Mouse (Mus musculus): Measurements from ENCODE around the gene Tradd. TPM values are rescaled to one million over a fixed set of nuclear protein-coding genes. Genes with fewer than 3 reads are reported as not detected.

Gene Tradd
- polyA plus RNA-seq, 1 experiment from 2014 or later = 22.8 TPM

DNA sequence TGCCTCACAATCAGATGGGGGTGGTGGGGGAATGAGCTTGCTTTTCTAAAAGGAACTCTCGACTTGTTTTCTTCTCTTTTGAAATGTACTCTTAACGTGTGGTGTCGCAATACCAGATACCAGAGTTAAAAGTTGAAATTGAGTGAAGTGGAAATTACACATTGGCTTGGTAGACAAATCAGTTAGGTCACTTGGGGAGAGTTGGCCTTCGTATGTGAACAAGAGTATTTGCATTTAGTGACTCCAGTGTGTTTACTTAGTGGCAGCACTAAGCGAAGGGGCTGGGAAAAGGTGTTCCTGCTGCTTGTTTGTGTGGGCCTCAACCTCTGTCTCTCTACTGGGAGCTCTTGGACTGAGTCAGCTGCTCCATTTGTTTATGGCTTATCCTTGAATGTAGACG, 38.5 kb downstream of the Tradd start:
- no peak overlapping the region for H3K27ac ChIP-seq
- H3K4me2 ChIP-seq = peak overlapping the region; percentile 79
- H3K36me3 ChIP-seq = no peaks in the 10 kb centered on the region
- no peaks in the 10 kb centered on the region for H3K9me3 ChIP-seq
- no peak for ATAC-seq (ENCODE audit: insufficient number of reproducible peaks, insufficient read depth, low FRiP score, low TSS enrichment, low read depth)
- H3K9ac ChIP-seq = peak overlapping the region; percentile 88
- peaks cover 17% of the 10 kb centered on the region for H3K4me1 ChIP-seq
- H3K27me3 ChIP-seq = no peaks in the 10 kb centered on the region
- WGBS = 31% methylated on average over 6 of the region's 6 CpGs
- H3K4me3 ChIP-seq = peak overlapping the region; percentile 73

DNA sequence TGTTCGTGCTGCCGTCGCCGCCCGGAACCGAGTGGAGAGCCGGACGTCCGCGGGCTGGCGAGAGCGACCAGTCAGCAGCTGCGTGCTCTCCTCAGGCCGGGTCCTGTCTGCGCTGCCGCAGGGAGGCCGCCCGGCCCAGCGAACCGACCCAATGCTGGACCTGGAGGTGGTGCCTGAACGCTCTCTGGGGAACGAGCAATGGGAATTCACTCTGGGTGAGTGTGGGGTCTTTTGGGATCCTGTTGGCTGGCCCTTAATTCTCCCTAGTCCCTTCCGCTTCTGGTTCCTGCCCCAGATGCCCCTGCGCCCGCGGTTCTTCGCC, 39.2 kb downstream of the Tradd start:
- Histone ChIP-seq H3K27ac (peak overlapping the region; percentile 82), H3K27me3 (no peaks in the 10 kb centered on the region), H3K4me2 (peak overlapping the region; percentile 79), H3K9ac (peak overlapping the region; percentile 88), H3K4me1 (peaks cover 17% of the 10 kb centered on the region), H3K36me3 (no peaks in the 10 kb centered on the region), H3K4me3 (peak overlapping the region; percentile 73), H3K9me3 (no peaks in the 10 kb centered on the region)
- no peak; the same call in 1 of the 2 replicates for ATAC-seq (ENCODE audit: insufficient number of reproducible peaks, insufficient read depth, low FRiP score, low TSS enrichment, low read depth)
- WGBS = under 1% methylated on average over 27 of the region's 27 CpGs

DNA sequence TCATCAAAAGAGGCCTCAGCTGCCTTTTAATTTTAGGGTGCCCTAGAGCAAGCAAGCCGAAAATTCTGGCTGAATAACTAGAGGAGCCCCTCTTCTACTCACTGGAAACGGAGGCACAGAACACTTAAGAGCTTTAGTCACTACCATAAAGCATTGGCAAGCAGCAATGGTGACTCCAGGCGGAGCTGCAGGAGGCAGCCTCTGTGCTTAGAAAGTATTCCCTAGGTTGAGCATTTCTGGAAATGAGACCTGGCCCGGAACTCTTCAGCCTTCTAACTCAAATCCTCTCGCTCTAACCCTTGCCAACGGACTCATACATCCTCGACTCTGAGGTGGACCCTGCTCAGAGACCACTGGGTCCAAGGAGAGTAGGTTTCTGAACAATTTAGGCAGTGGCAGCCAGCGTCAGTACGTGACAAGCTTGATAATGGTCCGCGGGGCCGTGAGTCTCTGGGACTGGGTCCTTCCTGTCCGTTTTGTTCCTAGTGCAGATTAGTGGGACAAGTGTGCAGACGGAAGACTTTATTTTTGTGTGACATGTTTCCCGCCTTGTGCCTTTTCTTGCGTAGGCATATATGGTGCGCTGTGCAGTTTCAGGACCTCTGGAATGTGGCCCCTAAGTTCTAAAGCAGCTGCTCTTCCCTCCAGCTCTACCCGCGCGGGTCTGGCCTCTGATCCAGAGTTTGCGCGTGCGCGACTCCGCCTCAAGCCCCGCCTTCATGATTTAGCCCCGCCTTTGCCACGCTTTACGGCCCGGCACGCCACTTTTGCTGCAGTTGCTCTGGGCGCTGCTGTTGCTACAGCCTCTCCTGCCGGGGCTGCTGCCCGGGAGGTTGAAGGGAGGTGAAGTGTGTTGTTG, 39.8 kb downstream of the Tradd start, which contains the start of gene D230025D16Rik:
TSS of gene D230025D16Rik (plus strand) at position 733 of the 859 bp plus-strand sequence.
- H3K9me3 ChIP-seq = no peaks in the 10 kb centered on the region
- no peaks in the 10 kb centered on the region for H3K36me3 ChIP-seq
- peak within 1 kb of the TSS; percentile 79 for H3K4me2 ChIP-seq
- 2% methylated on average over 34 of the region's 34 CpGs for WGBS
- no peaks in the 10 kb centered on the region for H3K27me3 ChIP-seq
- H3K9ac ChIP-seq = peak within 1 kb of the TSS; percentile 88
- H3K4me3 ChIP-seq = peak within 1 kb of the TSS; percentile 73
- H3K27ac ChIP-seq = peak within 1 kb of the TSS; percentile 82
- peaks cover 17% of the 10 kb centered on the region for H3K4me1 ChIP-seq
- peak; percentile 94 for ATAC-seq (ENCODE audit: insufficient number of reproducible peaks, insufficient read depth, low FRiP score, low TSS enrichment, low read depth)

DNA sequence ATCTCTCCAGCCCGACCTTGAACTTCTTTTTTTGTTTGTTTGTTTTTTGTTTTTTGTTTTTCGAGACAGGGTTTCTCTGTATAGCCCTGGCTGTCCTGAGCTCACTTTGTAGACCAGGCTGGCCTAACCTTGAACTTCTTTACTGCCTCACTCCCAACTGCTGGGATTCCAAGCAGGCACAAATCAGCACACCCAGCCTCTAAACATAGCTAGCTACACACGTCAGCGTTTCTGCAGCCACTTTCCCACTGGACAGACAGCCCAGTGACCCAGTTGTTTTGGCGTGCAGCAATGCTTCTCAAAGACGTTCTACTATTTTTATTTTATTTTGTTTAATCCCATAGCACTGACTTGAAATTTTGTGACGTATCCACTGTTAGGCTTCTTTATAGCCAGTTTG, 40.6 kb downstream of the Tradd start:
- Histone ChIP-seq H3K9ac (0 out of 2 replicates have a peak overlapping the region, but pooled peaks have one; percentile 88), H3K4me2 (no peak overlapping the region), H3K4me3 (no peak overlapping the region), H3K27ac (peak overlapping the region; percentile 82; the same call in 1 of the 2 replicates), H3K9me3 (no peaks in the 10 kb centered on the region), H3K36me3 (no peaks in the 10 kb centered on the region), H3K4me1 (peaks cover 17% of the 10 kb centered on the region), H3K27me3 (no peaks in the 10 kb centered on the region)
- no peak for ATAC-seq (ENCODE audit: insufficient number of reproducible peaks, insufficient read depth, low FRiP score, low TSS enrichment, low read depth)
- WGBS = 81% methylated on average over 7 of the region's 7 CpGs

- WGBS = 80% methylated on average over 5 of the region's 5 CpGs
- Histone ChIP-seq H3K4me3 (no peak overlapping the region), H3K4me2 (no peak overlapping the region), H3K9ac (no peak overlapping the region), H3K9me3 (no peaks in the 10 kb centered on the region), H3K27me3 (no peaks in the 10 kb centered on the region), H3K4me1 (no peaks in the 10 kb centered on the region), H3K27ac (no peak overlapping the region), H3K36me3 (peaks cover 30% of the 10 kb centered on the region)
- no peak for ATAC-seq (ENCODE audit: insufficient number of reproducible peaks, insufficient read depth, low FRiP score, low TSS enrichment, low read depth)
Observed at GRCm38 (mm10) chr8:105217926-105218522, 46.4 kb downstream of the Tradd start.

DNA sequence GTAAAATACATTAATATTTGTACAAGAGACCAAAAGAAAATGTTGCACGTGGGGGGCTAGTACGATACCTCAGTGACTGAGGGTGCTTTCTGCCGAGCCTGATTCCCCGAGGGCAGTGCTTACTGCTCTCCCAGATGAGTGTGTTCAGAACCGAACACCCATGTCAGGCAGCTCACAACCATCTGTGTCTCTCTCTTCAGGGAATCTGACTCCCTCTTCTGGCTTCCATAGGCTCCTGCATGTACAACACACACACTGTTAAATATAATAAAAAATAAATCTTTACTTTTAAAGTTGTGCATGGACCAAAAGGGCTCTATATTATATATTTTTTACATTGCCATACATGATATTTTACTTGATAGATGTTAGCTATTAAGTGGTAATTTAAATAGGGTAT, 50.3 kb downstream of the Tradd start:
- Histone ChIP-seq H3K9ac (no peak overlapping the region), H3K4me1 (no peaks in the 10 kb centered on the region), H3K4me3 (no peak overlapping the region), H3K9me3 (no peaks in the 10 kb centered on the region), H3K36me3 (peaks cover 45% of the 10 kb centered on the region), H3K4me2 (no peak overlapping the region), H3K27ac (no peak overlapping the region), H3K27me3 (no peaks in the 10 kb centered on the region)
- WGBS = 85% methylated on average over 5 of the region's 5 CpGs
- ATAC-seq (ENCODE audit: insufficient number of reproducible peaks, insufficient read depth, low FRiP score, low TSS enrichment, low read depth) = no peak

DNA sequence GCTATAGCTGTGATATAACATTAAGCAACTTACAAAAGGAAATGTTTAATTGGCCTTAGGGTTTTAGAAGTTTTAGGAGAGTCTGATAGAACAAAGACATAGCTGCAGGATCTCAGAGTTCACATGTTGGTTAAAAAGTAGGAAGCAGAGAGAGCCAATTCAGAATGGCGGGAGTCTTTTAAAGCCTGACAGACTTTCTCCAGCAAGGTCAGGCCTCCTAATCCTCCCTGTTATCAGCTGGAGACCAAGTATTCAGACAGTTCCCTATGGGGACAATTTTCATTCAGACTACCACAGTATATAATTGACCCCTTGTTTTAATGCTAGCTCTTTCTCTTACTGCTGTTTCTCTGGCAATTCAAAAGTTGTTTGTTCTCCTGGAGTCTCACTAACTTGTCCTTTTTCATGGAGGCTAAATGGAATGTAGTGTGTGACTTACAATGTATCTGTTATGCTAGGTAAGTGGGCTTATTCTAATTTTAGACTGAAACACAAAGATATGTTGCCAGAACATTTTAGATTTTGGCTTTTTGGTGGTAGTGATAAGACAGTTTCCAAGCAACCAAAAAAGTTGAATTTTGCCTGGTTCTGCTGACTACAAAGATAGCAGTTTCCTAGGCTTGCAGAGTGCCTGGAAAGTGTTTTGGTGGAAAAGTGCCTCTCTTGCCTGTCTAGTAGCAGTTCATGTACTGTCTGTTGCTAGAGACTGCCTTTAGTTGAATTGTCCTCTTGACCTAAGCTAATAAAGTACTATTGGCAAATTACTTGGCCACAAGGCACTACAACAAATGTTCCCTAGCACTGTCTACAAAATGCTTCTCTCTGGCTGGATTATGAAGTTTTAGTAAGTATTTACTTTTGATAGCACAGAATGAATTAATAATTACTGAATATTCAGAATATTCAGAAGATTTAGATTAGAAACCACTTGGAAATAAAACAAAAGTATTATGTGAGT, 55.0 kb downstream of the Tradd start:
- no peak overlapping the region for H3K9ac ChIP-seq
- no peak for ATAC-seq (ENCODE audit: insufficient number of reproducible peaks, insufficient read depth, low FRiP score, low TSS enrichment, low read depth)
- H3K27ac ChIP-seq = no peak overlapping the region
- H3K4me3 ChIP-seq = no peak overlapping the region
- H3K36me3 ChIP-seq = peaks cover 38% of the 10 kb centered on the region
- no peak overlapping the region for H3K4me2 ChIP-seq
- H3K4me1 ChIP-seq = no peaks in the 10 kb centered on the region
- H3K9me3 ChIP-seq = no peaks in the 10 kb centered on the region
- WGBS = 71% methylated on average over 1 of the region's 1 CpGs
- no peaks in the 10 kb centered on the region for H3K27me3 ChIP-seq

MicroRNA genes within 50 kb of the gene (microRNA counts, 519-probe panel; counts per million panel counts)
- microRNA mmu-miR-328 = 236 counts per million, percentile 44 among the panel's probes with 10 or more counts

Small RNA genes within 50 kb of the gene (microRNA-seq; reads per million reads assigned to microRNA genes)
- gene Gm27320 = not detected
- 212 reads per million, percentile 62 among the genes with 10 or more reads in this experiment for gene Mir328

Other genes with a start within 250 kb of the Tradd start
- gene Ces3a, start 216.0 kb downstream of the Tradd start, polyA plus RNA-seq (2015; fragmentation: Nextera tagmentation; extraction: Ambion mirVana) = not detected in 2 replicates
- not detected in 2 replicates for gene Ces3b, start 180.9 kb downstream of the Tradd start, polyA plus RNA-seq (2015; fragmentation: Nextera tagmentation; extraction: Ambion mirVana)
- gene Ces4a, start 132.8 kb downstream of the Tradd start, polyA plus RNA-seq (2015; fragmentation: Nextera tagmentation; extraction: Ambion mirVana) = 0.18 TPM in 1 of 2 replicates, not detected in the other
- gene Cbfb, start 93.9 kb downstream of the Tradd start, polyA plus RNA-seq (2015; fragmentation: Nextera tagmentation; extraction: Ambion mirVana) = 102 and 118 TPM in 2 replicates
- 24.5 and 26.6 TPM in 2 replicates for gene D230025D16Rik, start 39.5 kb downstream of the Tradd start, polyA plus RNA-seq (2015; fragmentation: Nextera tagmentation; extraction: Ambion mirVana)
- gene B3gnt9, start 9.5 kb downstream of the Tradd start, polyA plus RNA-seq (2015; fragmentation: Nextera tagmentation; extraction: Ambion mirVana) = 25.9 and 29.7 TPM in 2 replicates
- 2.1 TPM in 2 replicates for gene Fbxl8, start within 50 bp of the Tradd start, polyA plus RNA-seq (2015; fragmentation: Nextera tagmentation; extraction: Ambion mirVana)
- gene Hsf4, start 5.2 kb upstream of the Tradd start, polyA plus RNA-seq (2015; fragmentation: Nextera tagmentation; extraction: Ambion mirVana) = 0.13 and 0.22 TPM in 2 replicates
- gene Nol3, start 11.5 kb upstream of the Tradd start, polyA plus RNA-seq (2015; fragmentation: Nextera tagmentation; extraction: Ambion mirVana) = 1.8 and 2.8 TPM in 2 replicates
- gene 4931428F04Rik, start 25.3 kb upstream of the Tradd start, polyA plus RNA-seq (2015; fragmentation: Nextera tagmentation; extraction: Ambion mirVana) = 22.1 and 23.0 TPM in 2 replicates
- gene Exoc3l, start 31.5 kb upstream of the Tradd start, polyA plus RNA-seq (2015; fragmentation: Nextera tagmentation; extraction: Ambion mirVana) = 10.2 and 11.1 TPM in 2 replicates
- 78.9 and 81.7 TPM in 2 replicates for gene E2f4, start 33.1 kb upstream of the Tradd start, polyA plus RNA-seq (2015; fragmentation: Nextera tagmentation; extraction: Ambion mirVana)
- gene Elmo3, start 41.0 kb upstream of the Tradd start, polyA plus RNA-seq (2015; fragmentation: Nextera tagmentation; extraction: Ambion mirVana) = 6.0 and 6.7 TPM in 2 replicates
- gene Lrrc29, start 61.7 kb upstream of the Tradd start, polyA plus RNA-seq (2015; fragmentation: Nextera tagmentation; extraction: Ambion mirVana) = 1.3 and 1.8 TPM in 2 replicates
- gene Tmem208, start 61.7 kb upstream of the Tradd start, polyA plus RNA-seq (2015; fragmentation: Nextera tagmentation; extraction: Ambion mirVana) = 121 TPM in 2 replicates
- 2.3 and 3.0 TPM in 2 replicates for gene Fhod1, start 83.3 kb upstream of the Tradd start, polyA plus RNA-seq (2015; fragmentation: Nextera tagmentation; extraction: Ambion mirVana)
- gene Slc9a5, start 84.2 kb upstream of the Tradd start, polyA plus RNA-seq (2015; fragmentation: Nextera tagmentation; extraction: Ambion mirVana) = 5.9 and 6.0 TPM in 2 replicates
- 0.39 and 0.81 TPM in 2 replicates for gene Plekhg4, start 108.7 kb upstream of the Tradd start, polyA plus RNA-seq (2015; fragmentation: Nextera tagmentation; extraction: Ambion mirVana)
- not detected in 2 replicates for gene Kctd19, start 148.9 kb upstream of the Tradd start, polyA plus RNA-seq (2015; fragmentation: Nextera tagmentation; extraction: Ambion mirVana)
- 0.22 TPM in 1 of 2 replicates, not detected in the other for gene Lrrc36, start 149.0 kb upstream of the Tradd start, polyA plus RNA-seq (2015; fragmentation: Nextera tagmentation; extraction: Ambion mirVana)
- gene Tppp3, start 206.9 kb upstream of the Tradd start, polyA plus RNA-seq (2015; fragmentation: Nextera tagmentation; extraction: Ambion mirVana) = 18.7 and 23.1 TPM in 2 replicates
- gene Zdhhc1, start 232.3 kb upstream of the Tradd start, polyA plus RNA-seq (2015; fragmentation: Nextera tagmentation; extraction: Ambion mirVana) = 52.2 and 53.3 TPM in 2 replicates